Mouse (Mus musculus): Measurements from ENCODE around the gene Mst1.
A peak's percentile ranks its signal among the peaks of the same experiment; 100 is the strongest.

Mst1 gene

GRCm38 (mm10) chr9:108080168-108080567, at the start of gene Mst1:
Mst1 (plus strand) TSS chr9:108080436.
- no peak for DNase-seq (ENCODE audit: low read depth, low spot score)

- DNase-seq (ENCODE audit: low read depth, low spot score), result no peak
Measured at GRCm38 (mm10) chr9:108032126-108032525, 48.1 kb upstream of the Mst1 start.

- peak; percentile 77 for DNase-seq (ENCODE audit: low read depth, low spot score)
Measured at GRCm38 (mm10) chr9:108035331-108036156, 44.7 kb upstream of the Mst1 start.

- no peak for DNase-seq (ENCODE audit: low read depth, low spot score)
Measured at GRCm38 (mm10) chr9:108044751-108045492, 35.3 kb upstream of the Mst1 start.

- no peak for DNase-seq (ENCODE audit: low read depth, low spot score)
Measured at GRCm38 (mm10) chr9:108046582-108046981, 33.7 kb upstream of the Mst1 start.

- DNase-seq (ENCODE audit: low read depth, low spot score), result no peak
Measured at GRCm38 (mm10) chr9:108047601-108048565, 32.4 kb upstream of the Mst1 start.

- no peak for DNase-seq (ENCODE audit: low read depth, low spot score)
Measured at GRCm38 (mm10) chr9:108048566-108048955, 31.7 kb upstream of the Mst1 start.

- DNase-seq (ENCODE audit: low read depth, low spot score), result peak; percentile 98
Measured at GRCm38 (mm10) chr9:108049016-108049455, 31.2 kb upstream of the Mst1 start, which contains the start of gene Gmppb. Gmppb (plus strand) TSS chr9:108049242.

- no peak for DNase-seq (ENCODE audit: low read depth, low spot score)
Measured at GRCm38 (mm10) chr9:108049561-108050251, 30.5 kb upstream of the Mst1 start.

- DNase-seq (ENCODE audit: low read depth, low spot score), result no peak
Measured at GRCm38 (mm10) chr9:108051184-108051930, 28.9 kb upstream of the Mst1 start.

GRCm38 (mm10) chr9:108051931-108052220, 28.4 kb upstream of the Mst1 start:
- DNase-seq (ENCODE audit: low read depth, low spot score), result no peak

GRCm38 (mm10) chr9:108052411-108052810, 27.8 kb upstream of the Mst1 start:
- no peak for DNase-seq (ENCODE audit: low read depth, low spot score)

GRCm38 (mm10) chr9:108052885-108053664, 27.2 kb upstream of the Mst1 start, which contains the start of gene Amigo3:
Amigo3 (plus strand) TSS chr9:108053159.
- peak; percentile 93 for DNase-seq (ENCODE audit: low read depth, low spot score)

- DNase-seq (ENCODE audit: low read depth, low spot score), result no peak
Measured at GRCm38 (mm10) chr9:108053665-108054225, 26.5 kb upstream of the Mst1 start.

- no peak for DNase-seq (ENCODE audit: low read depth, low spot score)
Measured at GRCm38 (mm10) chr9:108054331-108055040, 25.8 kb upstream of the Mst1 start.

GRCm38 (mm10) chr9:108055061-108055460, 25.2 kb upstream of the Mst1 start:
- DNase-seq (ENCODE audit: low read depth, low spot score), result no peak

GRCm38 (mm10) chr9:108055661-108056237, 24.5 kb upstream of the Mst1 start:
- no peak for DNase-seq (ENCODE audit: low read depth, low spot score)

Data from CD4-positive helper T cell, adult 2 months (primary cell).